Mouse (Mus musculus) thymus, adult 2 months (tissue): ENCODE results near the gene Gng13.

ENCODE experiments used
- CTCF ChIP-seq: fragments of 200-500 bp; IDR thresholded peaks from 2 replicates; pipeline ENCODE4 v1.5.1; 2012; ENCODE audit warnings: mild to moderate bottlenecking, control low read depth, low read length, moderate library complexity, borderline replicate concordance; ENCODE audit not compliant: control insufficient read depth, poor library complexity, insufficient read depth; ENCODE audit errors: extremely low read depth
- POLR2A ChIP-seq: fragments of 200-500 bp; IDR thresholded peaks from 2 replicates; pipeline ENCODE4 v1.6.1; 2012; ENCODE audit warnings: mild to moderate bottlenecking, low read length, control low read depth, moderate library complexity; ENCODE audit not compliant: control insufficient read depth, poor library complexity, insufficient read depth; ENCODE audit errors: extremely low read depth

GRCm38 (mm10) chr17:25681636-25682035 is 35.3 kb upstream of the Gng13 start:
- TF ChIP-seq CTCF (no peak), POLR2A (no peak)
